Mouse (Mus musculus): ENCODE results near the gene Pbx3. TPM values are rescaled to one million over a fixed set of nuclear protein-coding genes. Genes with fewer than 3 reads are reported as not detected.

The Pbx3 gene
- polyA plus RNA-seq, 1 experiment = 5.8 TPM

- TF ChIP-seq CEBPB (IDR thresholded peaks at IDR 0.05; ENCODE audit: low read depth) (no peak), USF1 (IDR thresholded peaks at IDR 0.05; ENCODE audit: low read depth) (no peak), FOSL1 (IDR thresholded peaks at IDR 0.05; ENCODE audit: insufficient read depth, low read length, poor library complexity, severe bottlenecking) (no peak), MAX (IDR thresholded peaks at IDR 0.05) (no peak), CTCF (IDR thresholded peaks at IDR 0.05; ENCODE audit: control insufficient read depth, insufficient read depth, insufficient read length) (no peak), MYOD1 (IDR thresholded peaks at IDR 0.05; ENCODE audit: control insufficient read depth, insufficient read length, low read depth) (no peak), MYOG (IDR thresholded peaks at IDR 0.05; ENCODE audit: control insufficient read depth, extremely low read depth, insufficient read length) (no peak)
- no peaks in the 10 kb centered on the region for H3K79me3 ChIP-seq (ENCODE audit: low read depth)
- peaks cover 11% of the 10 kb centered on the region for H3K36me3 ChIP-seq (ENCODE audit: control insufficient read depth, insufficient read depth)
Measured at GRCm38 (mm10) chr2:34204325-34204724, 168.6 kb downstream of the Pbx3 start.

DNA sequence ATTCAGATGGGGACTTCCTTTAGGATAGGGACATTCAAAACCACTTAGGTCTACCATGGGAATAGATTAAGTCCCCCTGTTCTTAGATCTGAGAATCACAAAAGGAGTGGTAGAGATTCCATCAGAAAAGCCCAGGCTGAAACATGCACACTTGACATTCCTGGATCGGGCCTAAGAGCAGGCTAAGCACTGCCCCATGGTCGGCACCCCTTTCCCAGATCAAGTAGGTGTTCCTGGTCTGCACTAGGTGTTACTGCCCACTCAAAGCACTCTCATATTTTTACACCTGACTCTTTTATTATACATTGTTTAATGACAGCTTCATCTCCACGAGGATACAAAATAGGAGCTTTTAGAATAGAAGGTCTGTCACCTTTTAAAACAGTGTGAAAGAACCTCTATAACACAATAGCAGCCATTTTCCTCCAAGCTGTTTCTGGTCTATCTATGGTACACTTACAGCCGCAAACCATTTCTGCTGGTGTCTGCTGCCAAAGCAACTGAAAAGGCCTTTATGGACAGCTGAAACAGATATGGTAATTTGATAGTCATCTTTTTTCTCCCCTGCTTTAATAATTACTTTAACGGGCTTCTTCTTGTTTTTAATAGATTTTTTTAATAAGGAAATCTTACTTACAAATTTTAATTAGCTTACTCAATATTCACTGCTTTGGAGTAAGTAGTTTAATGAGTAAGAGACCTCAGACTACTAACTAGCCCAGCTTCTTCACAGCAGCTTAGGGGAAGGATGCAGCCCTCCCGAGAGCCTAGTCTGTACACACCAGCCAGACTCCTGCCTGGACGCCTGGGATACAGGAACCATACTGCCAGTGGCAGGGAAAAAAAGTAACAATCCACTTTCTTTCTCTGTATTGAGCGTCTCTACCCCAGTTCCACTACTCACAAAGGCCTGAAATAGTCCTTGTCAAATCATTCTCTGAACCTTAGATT, 178.8 kb downstream of the Pbx3 start:
- H3K4me3 ChIP-seq (ENCODE audit: insufficient read depth, poor library complexity, severe bottlenecking) = no peak overlapping the region
- H3ac ChIP-seq (ENCODE audit: control insufficient read depth, insufficient read length, low read depth) = no peak overlapping the region
- no peaks in the 10 kb centered on the region for H3K27me3 ChIP-seq (ENCODE audit: control insufficient read depth, insufficient read depth, insufficient read length)
- TF ChIP-seq FOSL1 (IDR thresholded peaks at IDR 0.05; ENCODE audit: insufficient read depth, low read length, poor library complexity, severe bottlenecking) (no peak), MYOD1 (IDR thresholded peaks at IDR 0.05; ENCODE audit: control insufficient read depth, insufficient read length, low read depth) (no peak), MAX (IDR thresholded peaks at IDR 0.05) (no peak), USF1 (IDR thresholded peaks at IDR 0.05; ENCODE audit: low read depth) (no peak), CEBPB (IDR thresholded peaks at IDR 0.05; ENCODE audit: low read depth) (no peak), MYOG (IDR thresholded peaks at IDR 0.05; ENCODE audit: control insufficient read depth, extremely low read depth, insufficient read length) (no peak), CTCF (IDR thresholded peaks at IDR 0.05; ENCODE audit: control insufficient read depth, insufficient read depth, insufficient read length) (no peak)
- H3K79me2 ChIP-seq (ENCODE audit: control insufficient read depth, insufficient read depth) = no peaks in the 10 kb centered on the region
- H3K36me3 ChIP-seq (ENCODE audit: control insufficient read depth, insufficient read depth) = no peaks in the 10 kb centered on the region
- no peaks in the 10 kb centered on the region for H3K79me3 ChIP-seq (ENCODE audit: low read depth)

More at GRCm38 (mm10) chr2:34204325-34204724, 168.6 kb downstream of the Pbx3 start:
- no peak overlapping the region for H3ac ChIP-seq (ENCODE audit: control insufficient read depth, insufficient read length, low read depth)
- H3K79me2 ChIP-seq (ENCODE audit: control insufficient read depth, insufficient read depth) = no peaks in the 10 kb centered on the region
- H3K4me3 ChIP-seq (ENCODE audit: insufficient read depth, poor library complexity, severe bottlenecking) = no peak overlapping the region
- no peaks in the 10 kb centered on the region for H3K27me3 ChIP-seq (ENCODE audit: control insufficient read depth, insufficient read depth, insufficient read length)

- Histone ChIP-seq H3K36me3 (ENCODE audit: control insufficient read depth, insufficient read depth) (no peaks in the 10 kb centered on the region), H3K79me2 (ENCODE audit: control insufficient read depth, insufficient read depth) (no peaks in the 10 kb centered on the region), H3K79me3 (ENCODE audit: low read depth) (no peaks in the 10 kb centered on the region), H3ac (ENCODE audit: control insufficient read depth, insufficient read length, low read depth) (no peak overlapping the region), H3K27me3 (ENCODE audit: control insufficient read depth, insufficient read depth, insufficient read length) (no peaks in the 10 kb centered on the region), H3K4me3 (ENCODE audit: insufficient read depth, poor library complexity, severe bottlenecking) (no peak overlapping the region)
- TF ChIP-seq CTCF (IDR thresholded peaks at IDR 0.05; ENCODE audit: control insufficient read depth, insufficient read depth, insufficient read length) = no peak
- TF ChIP-seq MYOG (IDR thresholded peaks at IDR 0.05; ENCODE audit: control insufficient read depth, extremely low read depth, insufficient read length) = no peak
- TF ChIP-seq FOSL1 (IDR thresholded peaks at IDR 0.05; ENCODE audit: insufficient read depth, low read length, poor library complexity, severe bottlenecking) = no peak
- no peak for TF ChIP-seq USF1 (IDR thresholded peaks at IDR 0.05; ENCODE audit: low read depth)
- no peak for TF ChIP-seq MAX (IDR thresholded peaks at IDR 0.05)
- no peak for TF ChIP-seq CEBPB (IDR thresholded peaks at IDR 0.05; ENCODE audit: low read depth)
- TF ChIP-seq MYOD1 (IDR thresholded peaks at IDR 0.05; ENCODE audit: control insufficient read depth, insufficient read length, low read depth) = no peak
Measured at GRCm38 (mm10) chr2:34193276-34193675, 179.7 kb downstream of the Pbx3 start.

- Histone ChIP-seq H3K79me3 (ENCODE audit: low read depth) (no peaks in the 10 kb centered on the region), H3K79me2 (ENCODE audit: control insufficient read depth, insufficient read depth) (no peaks in the 10 kb centered on the region), H3ac (ENCODE audit: control insufficient read depth, insufficient read length, low read depth) (no peak overlapping the region), H3K27me3 (ENCODE audit: control insufficient read depth, insufficient read depth, insufficient read length) (no peaks in the 10 kb centered on the region), H3K36me3 (ENCODE audit: control insufficient read depth, insufficient read depth) (no peaks in the 10 kb centered on the region), H3K4me3 (ENCODE audit: insufficient read depth, poor library complexity, severe bottlenecking) (no peak overlapping the region)
- TF ChIP-seq MYOG (IDR thresholded peaks at IDR 0.05; ENCODE audit: control insufficient read depth, extremely low read depth, insufficient read length) (no peak), CTCF (IDR thresholded peaks at IDR 0.05; ENCODE audit: control insufficient read depth, insufficient read depth, insufficient read length) (no peak), MAX (IDR thresholded peaks at IDR 0.05) (no peak), FOSL1 (IDR thresholded peaks at IDR 0.05; ENCODE audit: insufficient read depth, low read length, poor library complexity, severe bottlenecking) (no peak), USF1 (IDR thresholded peaks at IDR 0.05; ENCODE audit: low read depth) (no peak), CEBPB (IDR thresholded peaks at IDR 0.05; ENCODE audit: low read depth) (no peak), MYOD1 (IDR thresholded peaks at IDR 0.05; ENCODE audit: control insufficient read depth, insufficient read length, low read depth) (no peak)
Measured at GRCm38 (mm10) chr2:34187366-34187765, 185.6 kb downstream of the Pbx3 start.

GRCm38 (mm10) chr2:34181600-34181999, 191.3 kb downstream of the Pbx3 start:
- Histone ChIP-seq H3K36me3 (ENCODE audit: control insufficient read depth, insufficient read depth) (no peaks in the 10 kb centered on the region), H3ac (ENCODE audit: control insufficient read depth, insufficient read length, low read depth) (no peak overlapping the region), H3K4me3 (ENCODE audit: insufficient read depth, poor library complexity, severe bottlenecking) (no peak overlapping the region), H3K79me3 (ENCODE audit: low read depth) (no peaks in the 10 kb centered on the region), H3K79me2 (ENCODE audit: control insufficient read depth, insufficient read depth) (no peaks in the 10 kb centered on the region), H3K27me3 (ENCODE audit: control insufficient read depth, insufficient read depth, insufficient read length) (no peaks in the 10 kb centered on the region)
- no peak for TF ChIP-seq MYOD1 (IDR thresholded peaks at IDR 0.05; ENCODE audit: control insufficient read depth, insufficient read length, low read depth)
- no peak for TF ChIP-seq CEBPB (IDR thresholded peaks at IDR 0.05; ENCODE audit: low read depth)
- no peak for TF ChIP-seq USF1 (IDR thresholded peaks at IDR 0.05; ENCODE audit: low read depth)
- no peak for TF ChIP-seq MYOG (IDR thresholded peaks at IDR 0.05; ENCODE audit: control insufficient read depth, extremely low read depth, insufficient read length)
- no peak for TF ChIP-seq MAX (IDR thresholded peaks at IDR 0.05)
- no peak for TF ChIP-seq CTCF (IDR thresholded peaks at IDR 0.05; ENCODE audit: control insufficient read depth, insufficient read depth, insufficient read length)
- no peak for TF ChIP-seq FOSL1 (IDR thresholded peaks at IDR 0.05; ENCODE audit: insufficient read depth, low read length, poor library complexity, severe bottlenecking)
